Mouse (Mus musculus) activated CD4-positive, CD25-positive, alpha-beta regulatory T cell, adult 4 months (primary cell): Measurements from ENCODE around the gene Gab1. TPM values are rescaled to one million over a fixed set of nuclear protein-coding genes. Genes with fewer than 3 reads are reported as not detected.

Source experiments
- ATAC-seq: one replicate; pipeline ENCODE4 v1.8.0; 2017
- polyA plus RNA-seq, 2 experiments: library from polyadenylated mRNA; unstranded; fragments of 100-300 nt; shearing (Covaris generic); gene quantifications; one replicate each; pipeline ENCODE4 v1.2.1; 2017

The Gab1 gene
- polyA plus RNA-seq, 2 experiments from 2014 or later = 0.15 TPM; not detected in 1

- ATAC-seq = no peak
These were observed 7.6 kb downstream of the Gab1 start for GRCm38 (mm10) chr8:80872688-80873087.

- ATAC-seq = no peak
These were observed 8.9 kb downstream of the Gab1 start for GRCm38 (mm10) chr8:80871400-80871799.

GRCm38 (mm10) chr8:80870535-80871204 is 9.6 kb downstream of the Gab1 start:
- ATAC-seq = no peak

- ATAC-seq = no peak
These were observed 10.4 kb downstream of the Gab1 start for GRCm38 (mm10) chr8:80869881-80870328.

DNA sequence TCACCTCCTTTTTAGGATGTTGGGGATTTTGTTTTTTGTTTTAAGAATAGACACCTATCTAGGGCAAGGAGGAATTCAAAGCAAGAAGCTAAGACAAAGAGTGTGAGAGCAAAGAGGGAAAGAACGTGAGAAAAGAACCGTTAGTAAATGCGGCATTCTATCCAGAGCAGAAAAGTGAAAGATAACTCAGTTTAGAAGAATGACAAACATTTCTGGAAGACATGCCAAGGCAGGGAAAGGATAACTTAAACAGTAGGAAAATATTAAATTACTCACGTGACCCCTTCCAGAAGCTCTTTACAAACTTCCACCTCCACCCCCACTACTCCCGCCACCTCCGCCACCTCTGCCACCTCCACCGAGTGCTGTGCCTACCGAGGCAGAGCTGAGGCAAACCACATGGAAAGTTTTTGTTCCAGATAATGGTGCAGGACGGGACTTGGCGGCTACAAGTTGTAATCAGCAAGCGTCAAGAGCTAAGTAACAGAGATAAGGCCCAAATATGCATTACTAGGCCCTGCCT is 11.5 kb downstream of the Gab1 start:
- no peak for ATAC-seq

DNA sequence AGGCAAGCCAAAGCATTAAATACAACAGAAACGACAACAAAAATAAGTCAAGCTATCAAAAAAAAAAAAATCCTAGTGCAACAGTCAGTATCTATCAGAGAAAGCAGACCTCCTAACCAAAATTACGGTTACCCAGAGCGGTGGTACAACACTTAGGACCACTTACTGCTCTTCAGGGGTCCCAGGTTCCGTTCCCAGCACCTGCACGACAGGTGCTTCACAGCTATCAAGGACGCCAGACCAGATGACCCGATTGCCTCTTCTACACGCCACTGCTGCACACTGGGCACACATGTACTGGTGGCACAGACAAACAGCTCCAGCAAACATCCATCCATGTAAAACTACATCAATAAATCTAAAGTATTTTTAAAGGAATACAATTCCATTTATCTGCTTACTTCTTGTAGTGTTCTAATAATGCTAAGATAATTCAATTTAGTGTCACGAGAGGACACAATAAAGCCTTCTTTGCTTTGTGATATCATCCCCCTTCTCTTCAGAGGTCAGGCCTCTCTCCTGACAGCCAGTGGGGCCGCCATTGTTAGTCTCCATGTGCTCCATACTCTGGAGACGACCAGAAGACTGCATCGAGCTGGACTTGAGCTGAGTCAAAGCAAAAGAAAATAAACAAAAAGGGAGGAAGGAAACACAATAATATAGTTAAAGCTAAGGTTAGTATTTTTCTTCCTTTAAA is 12.2 kb downstream of the Gab1 start:
- no peak for ATAC-seq

GRCm38 (mm10) chr8:80867598-80867997 is 12.7 kb downstream of the Gab1 start:
- ATAC-seq = no peak

DNA sequence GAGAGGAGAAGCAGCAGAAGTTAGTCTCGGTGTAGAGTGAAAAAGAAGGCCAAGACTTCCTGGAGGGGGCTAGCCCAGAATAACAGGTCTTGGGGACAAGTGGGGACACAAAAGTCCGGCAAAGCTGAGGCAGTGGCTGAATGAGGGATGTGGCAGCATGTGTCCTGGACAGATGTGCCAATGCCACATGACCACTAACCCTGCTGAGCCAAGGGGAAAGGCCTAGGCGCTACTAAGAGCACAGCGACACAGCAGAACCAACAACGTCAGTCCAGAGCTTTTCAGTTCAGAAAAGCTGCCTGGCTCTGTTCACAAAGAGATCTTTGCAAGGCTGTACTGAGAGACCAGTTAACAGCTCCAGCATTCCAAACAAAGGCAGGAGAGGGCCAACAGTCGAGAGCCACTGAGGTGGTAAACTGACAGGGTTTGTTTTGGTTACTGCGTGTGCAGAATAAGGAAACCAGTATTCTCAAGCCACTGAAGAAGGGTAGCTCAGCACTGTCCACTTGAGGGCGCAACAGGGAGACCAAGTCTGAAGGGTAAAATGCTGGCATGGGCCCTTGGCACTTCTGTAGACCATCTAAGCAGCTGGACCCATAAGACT is 15.0 kb downstream of the Gab1 start:
- no peak for ATAC-seq

DNA sequence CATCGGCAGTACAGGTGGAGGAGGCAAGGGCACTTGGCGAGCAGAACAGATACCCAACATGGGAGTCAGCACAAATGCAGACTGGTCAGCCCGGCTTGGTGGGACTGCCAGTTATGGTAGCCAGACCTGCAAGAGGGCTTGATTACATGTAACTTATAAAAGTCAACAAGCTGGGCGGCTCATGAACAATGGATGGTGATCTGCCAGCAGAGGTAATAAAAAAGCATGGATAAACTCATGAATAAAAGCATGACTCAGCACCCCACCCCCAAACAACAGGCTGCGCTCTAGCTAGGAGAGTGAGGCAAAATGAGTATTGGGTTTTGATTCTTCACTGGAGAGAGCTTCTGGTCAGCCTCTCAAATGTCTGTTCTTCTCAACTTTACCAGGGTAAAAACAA is 16.9 kb downstream of the Gab1 start:
- no peak for ATAC-seq

GRCm38 (mm10) chr8:80859180-80859775 is 21.0 kb downstream of the Gab1 start:
- ATAC-seq = no peak

GRCm38 (mm10) chr8:80857851-80858367 is 22.4 kb downstream of the Gab1 start:
- no peak for ATAC-seq

GRCm38 (mm10) chr8:80857128-80857527 is 23.2 kb downstream of the Gab1 start:
- ATAC-seq = no peak

- no peak for ATAC-seq
These were observed 23.7 kb downstream of the Gab1 start for GRCm38 (mm10) chr8:80856606-80857005.

DNA sequence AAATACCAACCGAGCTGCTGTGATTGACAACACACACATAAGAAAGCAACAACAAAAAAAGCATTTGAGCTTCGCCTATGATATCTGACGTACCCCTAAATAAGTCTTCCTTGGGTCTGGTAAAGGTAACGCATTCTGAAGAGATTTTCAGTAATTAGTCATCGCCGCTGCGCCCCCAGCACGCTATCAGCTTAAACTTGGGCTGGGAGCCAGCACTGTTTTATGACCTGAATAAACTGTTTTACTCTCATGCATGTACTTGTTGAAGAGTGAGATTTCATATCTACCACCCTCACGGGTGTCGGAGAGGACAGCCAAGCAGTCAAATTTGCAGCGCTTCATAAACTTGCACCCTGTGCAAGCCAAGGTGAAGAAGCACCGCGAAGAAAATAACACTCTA is 26.7 kb downstream of the Gab1 start:
- no peak for ATAC-seq

- ATAC-seq = no peak
These were observed 27.1 kb downstream of the Gab1 start for GRCm38 (mm10) chr8:80853208-80853607.

DNA sequence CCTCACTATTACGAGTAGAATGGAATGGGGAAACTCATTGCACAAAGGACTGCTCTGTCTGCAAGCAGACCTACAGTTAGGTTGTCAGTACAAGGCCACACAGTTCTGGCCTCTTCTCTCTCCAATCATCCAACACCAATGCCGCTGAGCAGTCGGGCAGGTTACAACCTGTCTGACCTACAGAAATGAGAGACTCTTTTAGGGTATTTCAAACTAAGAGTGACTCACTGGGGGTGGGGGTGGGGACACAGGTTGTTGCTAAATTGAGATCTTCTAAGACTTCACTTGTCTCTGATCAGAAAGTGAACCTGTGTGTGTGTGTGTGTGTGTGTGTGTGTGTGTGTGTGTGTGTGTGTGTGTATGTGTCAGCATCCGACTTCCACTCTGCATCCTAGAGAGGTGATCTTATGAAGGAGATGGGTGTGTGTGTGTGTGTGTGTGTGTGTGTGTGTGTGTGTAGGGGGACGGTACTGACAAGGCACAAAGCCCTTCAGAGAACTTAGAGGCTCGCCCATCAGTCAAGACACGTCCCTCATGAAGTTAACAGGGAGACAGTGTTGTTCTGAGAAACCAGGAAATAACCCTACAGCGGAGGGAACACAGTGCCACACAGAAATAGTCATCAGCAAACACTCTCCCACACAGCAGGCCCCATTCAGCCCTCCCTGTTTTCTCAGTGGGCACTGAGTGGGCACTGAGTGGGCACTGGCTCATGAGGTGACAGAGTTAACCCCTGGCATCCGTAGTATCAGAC is 27.7 kb downstream of the Gab1 start:
- ATAC-seq = no peak

DNA sequence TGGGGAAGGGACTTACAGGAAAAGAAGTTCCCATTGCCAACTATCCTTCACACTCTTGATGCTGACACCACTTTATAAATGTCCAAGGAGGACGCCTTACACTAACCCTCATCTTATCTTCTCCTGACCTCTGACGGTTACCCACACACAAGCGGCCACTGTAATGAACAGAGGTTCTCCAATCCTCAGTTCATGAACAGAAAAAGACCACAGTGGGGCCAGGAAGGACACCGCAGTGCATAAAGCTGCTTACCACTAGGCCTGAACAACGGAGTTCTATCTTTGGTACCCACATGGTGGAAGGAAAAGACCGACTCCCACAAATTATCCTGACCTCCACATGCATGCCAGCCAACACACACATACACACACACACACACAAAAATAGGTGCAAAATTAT is 28.7 kb downstream of the Gab1 start:
- no peak for ATAC-seq

DNA sequence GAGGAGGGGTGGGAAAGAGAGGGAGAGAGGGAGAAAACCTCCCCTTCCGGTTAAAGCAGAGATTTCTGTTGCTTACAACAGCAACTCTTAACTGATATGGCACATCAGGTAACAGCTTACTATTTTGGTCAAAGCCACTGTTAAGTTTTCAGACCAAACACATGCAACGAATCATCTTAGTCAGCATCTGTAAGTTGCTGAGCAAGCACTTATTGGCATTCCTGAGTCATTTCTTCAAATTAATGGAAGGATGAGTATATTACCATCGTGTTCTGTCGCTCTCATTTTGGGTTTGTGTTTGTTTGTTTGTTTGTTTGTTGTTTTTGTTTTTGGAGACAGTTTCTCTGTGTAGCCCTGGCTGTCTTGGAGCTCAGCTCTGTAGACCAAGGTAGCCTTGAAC is 30.3 kb downstream of the Gab1 start:
- ATAC-seq = no peak

DNA sequence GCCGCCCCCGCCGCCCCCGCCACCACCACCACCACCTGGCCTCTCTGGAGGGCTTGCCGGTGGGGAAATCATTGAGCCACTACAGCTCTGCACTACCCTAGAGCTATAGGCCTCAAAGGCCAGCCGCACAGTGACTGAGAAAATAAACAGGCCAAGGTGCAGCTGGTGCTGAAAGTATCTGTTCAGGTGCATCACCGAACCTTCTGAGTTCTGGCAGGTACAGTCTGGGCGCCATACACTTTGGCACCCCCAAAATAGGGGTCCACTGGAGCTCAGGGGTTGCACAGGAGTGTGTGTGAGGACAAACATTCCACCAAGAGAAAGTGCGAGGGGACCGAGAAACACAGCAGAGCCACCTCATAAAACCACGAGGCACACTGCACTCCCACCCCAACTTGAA is 31.7 kb downstream of the Gab1 start:
- ATAC-seq = no peak

- no peak for ATAC-seq
These were observed 32.4 kb downstream of the Gab1 start for GRCm38 (mm10) chr8:80847912-80848311.

DNA sequence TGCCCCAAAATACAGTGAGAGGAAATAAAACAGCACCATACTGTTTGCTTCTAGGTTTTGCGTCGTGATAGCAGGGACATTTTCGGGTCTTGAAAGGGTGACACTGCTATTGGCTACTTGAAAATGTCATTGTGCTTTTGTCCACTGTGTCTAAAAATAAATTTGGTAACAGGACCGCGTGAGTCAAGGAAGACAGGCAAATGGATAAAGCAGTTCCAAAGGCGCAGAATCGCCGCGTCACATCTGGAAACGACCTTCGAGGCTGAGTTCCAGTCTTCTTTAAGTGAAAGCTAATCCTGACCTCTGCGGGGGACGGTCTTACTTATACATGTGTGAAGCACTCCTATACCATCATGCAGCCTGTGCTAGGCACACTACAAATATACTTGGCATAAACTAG is 35.0 kb downstream of the Gab1 start:
- no peak for ATAC-seq

GRCm38 (mm10) chr8:80843744-80844434 is 36.4 kb downstream of the Gab1 start:
- no peak for ATAC-seq
